Mouse (Mus musculus) G1E (cell line): ENCODE results near the gene Gjb5. TPM values are rescaled to one million over a fixed set of nuclear protein-coding genes. Genes with fewer than 3 reads are reported as not detected.

Experiments
- ATAC-seq: 2 replicates; pipeline ENCODE4 v1.8.0; 2016; ENCODE audit warnings: mild to moderate bottlenecking; ENCODE audit not compliant: insufficient number of reproducible peaks, poor library complexity, low FRiP score, severe bottlenecking; ENCODE audit errors: extremely low read depth
- DNase-seq: peaks from one replicate; pipeline ENCODE4 v3.0.0; 2012; ENCODE audit warnings: low spot score
- H3K27me3 ChIP-seq: 2 replicates; pipeline ENCODE4 v1.6.1; 2012; ENCODE audit warnings: mild to moderate bottlenecking, low read length, inconsistent platforms; ENCODE audit not compliant: insufficient read depth
- H3K36me3 ChIP-seq: replicated peaks from 2 replicates; pipeline ENCODE3; 2012; ENCODE audit warnings: mild to moderate bottlenecking, inconsistent platforms
- H3K4me1 ChIP-seq: 2 replicates; pipeline ENCODE4 v1.6.1; 2012; ENCODE audit warnings: low read depth, low read length, inconsistent platforms, mixed read lengths; ENCODE audit not compliant: insufficient read depth
- H3K4me3 ChIP-seq: 2 replicates; pipeline ENCODE4 v1.5.1; 2012; ENCODE audit warnings: low read depth, mild to moderate bottlenecking, inconsistent platforms, low read length, moderate library complexity, mixed read lengths
- H3K9me3 ChIP-seq: replicated peaks from 2 replicates; pipeline ENCODE4 v1.6.1; 2012; ENCODE audit warnings: inconsistent platforms
- CTCF ChIP-seq: IDR thresholded peaks from 2 replicates; pipeline ENCODE4 v1.5.1; 2012; ENCODE audit warnings: low read depth, low read length, inconsistent platforms, mixed read lengths
- GATA1 ChIP-seq: IDR thresholded peaks from 2 replicates; pipeline ENCODE4 v1.6.1; 2012; ENCODE audit warnings: borderline replicate concordance, low read length, inconsistent platforms, mixed read lengths
- GATA2 ChIP-seq: IDR thresholded peaks from 2 replicates; pipeline ENCODE4 v1.6.1; 2012; ENCODE audit warnings: low read depth, low read length, inconsistent platforms, borderline replicate concordance
- POLR2AphosphoS5 ChIP-seq: IDR thresholded peaks from 2 replicates; pipeline ENCODE4 v1.6.1; 2012; ENCODE audit warnings: low read depth, low read length, inconsistent platforms; ENCODE audit not compliant: insufficient replicate concordance
- TAL1 ChIP-seq: conservative IDR thresholded peaks from 2 replicates; pipeline ENCODE4 v1.6.1; 2012; ENCODE audit warnings: low read depth, low read length, inconsistent platforms, mixed read lengths
- polyA plus RNA-seq: library from polyadenylated mRNA; stranded (reverse); fragments of >175 nt; gene quantifications from 2 replicates; pipeline ENCODE4 v1.2.3, GENCODE M21; 2012
- total RNA-seq, 2 experiments: library from RNA; stranded (forward) in 1 of 2; stranded (reverse) in 1 of 2; fragments of 200-1000 nt in 1 of 2; fragments of >200 nt in 1 of 2; fragmentation: Nextera tagmentation in 1 of 2; gene quantifications; 2 replicates each; pipeline ENCODE4 v1.2.3; 2014 to 2017

Gjb5 gene
- total and polyA plus RNA-seq, 3 experiments = 0.27 TPM; not detected in 2

GRCm38 (mm10) chr4:127319613-127320012, 38.4 kb downstream of the Gjb5 start:
- DNase-seq = no peak
- H3K4me1 ChIP-seq = no peaks in the 10 kb centered on the region
- H3K4me3 ChIP-seq = no peak overlapping the region
- no peaks in the 10 kb centered on the region for H3K27me3 ChIP-seq
- no peaks in the 10 kb centered on the region for H3K36me3 ChIP-seq
- no peak for ATAC-seq
- H3K9me3 ChIP-seq = peaks cover 60% of the 10 kb centered on the region
- TF ChIP-seq GATA1 = no peak
- TF ChIP-seq POLR2AphosphoS5 = no peak
- TF ChIP-seq GATA2 = no peak
- TF ChIP-seq CTCF = no peak
- TF ChIP-seq TAL1 = no peak

GRCm38 (mm10) chr4:127317143-127317542, 40.8 kb downstream of the Gjb5 start:
- ATAC-seq (no peak), DNase-seq (no peak)
- Histone ChIP-seq H3K27me3 (no peaks in the 10 kb centered on the region), H3K4me3 (no peak overlapping the region), H3K4me1 (no peaks in the 10 kb centered on the region), H3K36me3 (no peaks in the 10 kb centered on the region), H3K9me3 (peaks cover 67% of the 10 kb centered on the region)
- TF ChIP-seq POLR2AphosphoS5 (no peak), GATA2 (no peak), CTCF (no peak), TAL1 (no peak), GATA1 (no peak)

DNA sequence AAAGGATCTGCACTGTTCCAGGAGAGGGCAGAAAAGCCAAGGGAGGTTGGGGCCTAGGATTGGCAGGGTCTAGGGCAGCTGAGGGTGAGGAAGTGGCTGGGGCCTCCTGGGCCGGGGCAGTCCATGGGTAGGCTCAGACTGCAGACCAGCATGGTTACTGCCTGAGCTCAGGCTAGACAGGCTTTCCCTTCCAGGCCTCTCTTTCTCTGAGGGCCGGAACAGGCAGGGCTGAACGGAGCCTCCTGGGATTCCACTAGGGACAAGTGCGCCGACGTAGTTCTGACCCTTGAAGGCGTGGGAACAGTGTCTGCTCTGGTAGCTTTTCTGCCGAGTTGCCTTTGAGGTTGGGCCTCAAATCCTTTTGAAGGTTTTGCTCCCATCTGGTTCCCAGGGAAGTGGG, 42.2 kb downstream of the Gjb5 start:
- no peak for TF ChIP-seq CTCF
- TF ChIP-seq POLR2AphosphoS5 = no peak
- TF ChIP-seq TAL1 = no peak
- no peak for TF ChIP-seq GATA2
- H3K27me3 ChIP-seq = no peaks in the 10 kb centered on the region

GRCm38 (mm10) chr4:127314585-127314984, 43.4 kb downstream of the Gjb5 start:
- ATAC-seq (no peak), DNase-seq (no peak)
- Histone ChIP-seq H3K4me3 (no peak overlapping the region), H3K9me3 (peaks cover 74% of the 10 kb centered on the region), H3K27me3 (no peaks in the 10 kb centered on the region), H3K36me3 (no peaks in the 10 kb centered on the region), H3K4me1 (no peaks in the 10 kb centered on the region)
- TF ChIP-seq POLR2AphosphoS5 = no peak
- no peak for TF ChIP-seq TAL1

More for the DNA sequence above, 42.2 kb downstream of the Gjb5 start:
- ATAC-seq (no peak), DNase-seq (no peak)
- Histone ChIP-seq H3K4me1 (no peaks in the 10 kb centered on the region), H3K9me3 (peaks cover 74% of the 10 kb centered on the region), H3K36me3 (no peaks in the 10 kb centered on the region), H3K4me3 (no peak overlapping the region; the same call in 1 of the 2 replicates)

DNA sequence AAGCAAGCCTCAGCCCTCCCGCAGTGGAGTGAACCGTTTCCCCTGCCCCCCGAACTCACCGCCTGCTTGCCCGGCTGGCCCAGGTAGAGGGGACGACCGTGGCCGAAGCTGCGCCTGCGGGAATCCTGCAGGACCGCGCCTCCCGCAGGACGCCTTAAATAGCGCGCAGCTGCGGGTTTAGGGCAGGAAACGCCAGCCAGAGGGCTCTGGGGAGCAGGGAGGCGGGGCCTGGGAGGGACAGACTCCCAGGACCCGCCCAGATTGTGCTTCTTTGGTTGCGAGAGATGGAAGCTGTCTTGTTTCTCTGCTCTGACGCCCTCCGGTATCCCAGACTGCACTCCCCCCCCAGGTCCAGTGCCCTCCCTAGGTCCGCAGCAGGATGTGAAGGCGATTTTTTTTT, 44.1 kb downstream of the Gjb5 start, which contains the start of gene Gja4:
Gene Gja4 (minus strand): TSS at position 179 of the 400 bp plus-strand sequence.
- DNase-seq (no peak), ATAC-seq (no peak)
- H3K27me3 ChIP-seq = no peaks in the 10 kb centered on the region
- H3K36me3 ChIP-seq = no peaks in the 10 kb centered on the region
- no peak for TF ChIP-seq TAL1
- no peak for TF ChIP-seq GATA2
- TF ChIP-seq CTCF = no peak
- TF ChIP-seq GATA1 = no peak
- no peak for TF ChIP-seq POLR2AphosphoS5
- peaks cover 79% of the 10 kb centered on the region for H3K9me3 ChIP-seq
- H3K4me3 ChIP-seq = no peak within 1 kb of the TSS
- H3K4me1 ChIP-seq = no peaks in the 10 kb centered on the region

DNA sequence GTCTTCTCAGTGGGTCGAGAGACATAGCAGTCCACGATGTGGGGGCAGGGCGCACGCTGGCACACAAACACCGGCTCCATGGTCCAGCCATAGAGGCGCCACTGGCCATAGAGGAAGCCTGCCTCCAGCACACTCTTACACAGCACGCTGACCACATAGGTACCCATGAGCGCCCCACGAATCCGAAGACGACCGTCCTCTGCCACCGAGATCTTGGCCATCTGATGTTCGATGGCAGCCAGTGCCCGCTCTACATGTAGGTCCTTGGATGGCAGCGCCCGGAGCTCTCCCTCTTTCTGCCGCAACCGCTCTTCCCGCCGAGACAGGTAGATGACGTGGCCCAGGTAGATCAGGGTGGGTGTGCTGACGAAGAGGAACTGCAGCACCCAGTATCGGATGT, 45.6 kb downstream of the Gjb5 start:
- no peaks in the 10 kb centered on the region for H3K36me3 ChIP-seq
- no peak for DNase-seq
- H3K27me3 ChIP-seq = no peaks in the 10 kb centered on the region
- H3K4me3 ChIP-seq = no peak overlapping the region; the same call in 1 of the 2 replicates
- H3K9me3 ChIP-seq = peaks cover 82% of the 10 kb centered on the region
- TF ChIP-seq CTCF (no peak), TAL1 (no peak), GATA2 (no peak), GATA1 (no peak), POLR2AphosphoS5 (no peak)
- no peaks in the 10 kb centered on the region for H3K4me1 ChIP-seq
- ATAC-seq = no peak

DNA sequence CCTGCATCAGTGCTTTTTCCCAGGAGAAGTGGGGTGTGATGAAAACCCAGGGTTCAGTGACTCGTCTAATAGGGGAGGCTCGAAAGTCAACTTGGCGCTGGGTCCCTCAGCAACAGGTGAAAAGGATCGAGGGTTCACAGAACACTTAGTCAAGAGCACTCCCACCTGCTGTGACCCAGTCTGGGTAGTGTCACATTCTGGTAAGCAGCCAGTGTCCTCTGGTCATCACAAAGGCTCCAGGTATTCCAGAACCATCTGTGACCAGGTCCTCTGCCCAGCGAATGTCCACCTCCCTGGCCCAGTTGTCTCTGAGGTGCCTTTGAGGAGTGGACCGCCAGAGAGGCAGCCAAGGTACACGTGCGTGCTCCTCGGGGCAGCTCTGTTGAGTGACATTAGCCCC, 46.4 kb downstream of the Gjb5 start:
- TF ChIP-seq GATA2 (no peak), TAL1 (no peak), CTCF (no peak), GATA1 (no peak), POLR2AphosphoS5 (no peak)
- no peaks in the 10 kb centered on the region for H3K36me3 ChIP-seq
- peaks cover 86% of the 10 kb centered on the region for H3K9me3 ChIP-seq
- no peaks in the 10 kb centered on the region for H3K27me3 ChIP-seq
- no peak for ATAC-seq
- no peak overlapping the region; the same call in 1 of the 2 replicates for H3K4me3 ChIP-seq
- DNase-seq = no peak
- H3K4me1 ChIP-seq = no peaks in the 10 kb centered on the region
